Mouse (Mus musculus): ENCODE results near the gene Fes. TPM values are rescaled to one million over a fixed set of nuclear protein-coding genes. Genes with fewer than 3 reads are reported as not detected.

The Fes gene
- polyA plus RNA-seq, 1 experiment, result 0.82 TPM

DNA sequence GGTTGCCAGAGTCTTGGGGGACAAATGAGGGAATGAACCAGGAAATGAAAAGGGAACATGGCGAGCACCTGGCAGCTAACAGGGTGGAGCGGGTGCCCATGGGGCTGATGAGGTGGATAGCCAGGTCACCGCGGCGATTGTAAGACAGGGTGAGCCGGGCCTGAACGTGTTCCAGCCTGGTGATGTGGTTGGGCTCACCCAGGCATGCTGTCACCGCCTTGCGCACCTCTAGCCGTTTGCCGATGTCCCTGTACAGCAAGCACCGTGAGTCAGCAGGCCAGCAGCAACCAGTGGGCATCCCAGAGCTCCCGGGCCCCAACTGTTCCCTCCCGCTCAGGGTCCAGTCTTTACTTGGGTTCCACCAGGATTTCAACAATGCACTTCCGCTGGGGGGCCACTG, 4.4 kb upstream of the Fes start:
- Histone ChIP-seq H3K36me3 (ENCODE audit: control insufficient read depth, insufficient read depth) (peaks cover 53% of the 10 kb centered on the region), H3K79me2 (ENCODE audit: control insufficient read depth, insufficient read depth) (peaks cover 5% of the 10 kb centered on the region), H3K4me3 (ENCODE audit: insufficient read depth, poor library complexity, severe bottlenecking) (no peak overlapping the region), H3ac (ENCODE audit: control insufficient read depth, insufficient read length, low read depth) (no peak overlapping the region), H3K79me3 (ENCODE audit: low read depth) (no peaks in the 10 kb centered on the region), H3K27me3 (ENCODE audit: control insufficient read depth, insufficient read depth, insufficient read length) (no peaks in the 10 kb centered on the region)
- TF ChIP-seq MYOG (IDR thresholded peaks at IDR 0.05; ENCODE audit: control insufficient read depth, extremely low read depth, insufficient read length), result no peak
- TF ChIP-seq MAX (IDR thresholded peaks at IDR 0.05), result no peak
- no peak for TF ChIP-seq CTCF (IDR thresholded peaks at IDR 0.05; ENCODE audit: control insufficient read depth, insufficient read depth, insufficient read length)
- TF ChIP-seq FOSL1 (IDR thresholded peaks at IDR 0.05; ENCODE audit: insufficient read depth, low read length, poor library complexity, severe bottlenecking), result no peak
- TF ChIP-seq USF1 (IDR thresholded peaks at IDR 0.05; ENCODE audit: low read depth), result no peak
- TF ChIP-seq MYOD1 (IDR thresholded peaks at IDR 0.05; ENCODE audit: control insufficient read depth, insufficient read length, low read depth), result no peak
- no peak for TF ChIP-seq CEBPB (IDR thresholded peaks at IDR 0.05; ENCODE audit: low read depth)

DNA sequence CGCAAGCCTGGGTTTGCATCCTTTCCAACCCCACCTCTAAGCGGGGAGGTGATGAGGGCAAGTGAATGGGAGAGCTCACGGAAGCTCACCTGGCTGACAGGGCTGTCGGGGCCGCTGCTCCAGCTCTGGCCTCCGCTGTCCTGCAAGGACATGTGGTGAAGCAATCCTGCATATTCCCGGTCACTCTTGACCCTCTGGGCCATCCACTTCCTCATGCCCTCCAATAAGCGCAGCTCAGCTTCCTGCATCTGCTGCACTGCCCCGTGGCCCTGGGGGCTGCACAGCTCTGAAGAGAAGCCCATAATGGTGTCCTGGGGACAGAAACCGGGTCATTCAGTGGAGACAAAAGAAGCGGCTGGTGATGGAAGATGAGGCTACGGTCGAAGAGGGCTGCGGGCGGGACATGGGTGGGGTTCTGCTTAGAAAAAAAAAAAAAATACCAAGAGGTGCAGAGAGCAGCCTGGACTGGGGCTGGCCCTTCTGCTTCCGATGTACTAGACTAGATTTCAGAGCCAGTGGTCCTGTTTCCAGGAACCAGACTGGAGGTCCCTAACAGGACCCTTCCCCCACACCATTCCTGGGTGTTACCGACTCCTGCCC, 613 bp downstream of the Fes start:
- no peak for TF ChIP-seq MYOG (IDR thresholded peaks at IDR 0.05; ENCODE audit: control insufficient read depth, extremely low read depth, insufficient read length)
- no peak for TF ChIP-seq MAX (IDR thresholded peaks at IDR 0.05)
- TF ChIP-seq USF1 (IDR thresholded peaks at IDR 0.05; ENCODE audit: low read depth), result no peak
- no peak for TF ChIP-seq CTCF (IDR thresholded peaks at IDR 0.05; ENCODE audit: control insufficient read depth, insufficient read depth, insufficient read length)
- no peak for TF ChIP-seq CEBPB (IDR thresholded peaks at IDR 0.05; ENCODE audit: low read depth)
- no peak for TF ChIP-seq MYOD1 (IDR thresholded peaks at IDR 0.05; ENCODE audit: control insufficient read depth, insufficient read length, low read depth)
- no peak for TF ChIP-seq FOSL1 (IDR thresholded peaks at IDR 0.05; ENCODE audit: insufficient read depth, low read length, poor library complexity, severe bottlenecking)
- H3K27me3 ChIP-seq (ENCODE audit: control insufficient read depth, insufficient read depth, insufficient read length), result no peaks in the 10 kb centered on the region
- no peaks in the 10 kb centered on the region for H3K79me2 ChIP-seq (ENCODE audit: control insufficient read depth, insufficient read depth)
- H3ac ChIP-seq (ENCODE audit: control insufficient read depth, insufficient read length, low read depth), result no peak overlapping the region
- peaks cover 13% of the 10 kb centered on the region for H3K36me3 ChIP-seq (ENCODE audit: control insufficient read depth, insufficient read depth)
- H3K4me3 ChIP-seq (ENCODE audit: insufficient read depth, poor library complexity, severe bottlenecking), result no peak overlapping the region
- H3K79me3 ChIP-seq (ENCODE audit: low read depth), result no peaks in the 10 kb centered on the region

DNA sequence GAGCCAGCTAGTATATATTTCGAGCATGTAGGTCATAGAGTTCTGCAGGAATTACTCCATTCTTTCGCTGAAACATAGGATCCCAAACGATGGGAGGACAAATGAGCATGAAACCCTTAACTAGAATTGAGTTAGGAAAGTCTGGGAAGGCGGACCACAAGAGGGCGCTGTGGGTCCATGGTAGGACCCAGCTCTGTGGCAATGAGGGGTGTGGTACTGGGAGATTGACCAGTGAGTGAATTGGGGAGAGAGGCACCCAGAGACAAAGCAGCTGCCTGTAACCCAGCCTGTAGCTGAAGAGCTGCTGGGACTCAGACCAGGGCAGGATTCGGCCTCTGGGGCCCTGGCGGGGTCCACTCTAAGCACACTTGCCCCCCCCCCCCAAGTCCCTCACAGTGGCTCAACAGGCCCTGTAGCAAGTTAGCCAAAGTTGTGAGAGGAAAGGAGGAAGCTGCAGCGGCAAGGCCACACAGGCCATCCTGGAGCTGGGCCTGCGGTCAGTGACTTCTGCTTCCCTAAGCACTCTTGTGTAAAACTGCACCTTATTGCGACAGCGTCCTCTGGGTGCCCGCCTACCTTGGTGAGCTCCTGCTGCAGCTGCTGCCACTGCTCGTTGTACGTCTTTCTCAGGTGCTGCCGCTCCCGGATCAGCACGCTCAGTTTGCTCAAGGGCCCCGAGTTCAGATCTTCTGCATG, 1.4 kb downstream of the Fes start:
- H3K79me2 ChIP-seq (ENCODE audit: control insufficient read depth, insufficient read depth), result no peaks in the 10 kb centered on the region
- TF ChIP-seq FOSL1 (IDR thresholded peaks at IDR 0.05; ENCODE audit: insufficient read depth, low read length, poor library complexity, severe bottlenecking), result no peak
- peak; percentile 34 for TF ChIP-seq CEBPB (IDR thresholded peaks at IDR 0.05; ENCODE audit: low read depth)
- TF ChIP-seq CTCF (IDR thresholded peaks at IDR 0.05; ENCODE audit: control insufficient read depth, insufficient read depth, insufficient read length), result peak; percentile 75
- no peak overlapping the region for H3K4me3 ChIP-seq (ENCODE audit: insufficient read depth, poor library complexity, severe bottlenecking)
- peaks cover 6% of the 10 kb centered on the region for H3K36me3 ChIP-seq (ENCODE audit: control insufficient read depth, insufficient read depth)
- no peaks in the 10 kb centered on the region for H3K27me3 ChIP-seq (ENCODE audit: control insufficient read depth, insufficient read depth, insufficient read length)
- H3ac ChIP-seq (ENCODE audit: control insufficient read depth, insufficient read length, low read depth), result no peak overlapping the region
- no peaks in the 10 kb centered on the region for H3K79me3 ChIP-seq (ENCODE audit: low read depth)

DNA sequence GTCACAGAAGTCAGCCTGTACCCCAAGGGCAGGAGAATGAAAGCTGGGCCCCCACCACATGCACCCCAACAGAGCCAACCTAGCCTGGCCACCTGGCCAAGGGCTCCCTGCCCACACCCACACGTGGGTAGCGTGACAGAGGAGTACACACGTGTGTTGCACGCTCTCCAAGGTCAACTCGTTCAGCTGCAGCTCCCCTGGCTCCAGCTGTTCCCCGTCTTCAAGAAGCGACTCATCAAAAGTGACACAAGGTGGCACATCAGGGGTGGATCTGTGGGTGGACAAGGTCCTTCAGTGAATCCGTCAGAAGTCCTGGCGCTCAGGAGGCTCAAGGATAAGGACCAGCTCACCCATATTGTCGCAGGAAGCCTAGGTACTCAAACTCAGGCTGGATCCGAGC, 4.8 kb downstream of the Fes start:
- TF ChIP-seq MYOD1 (IDR thresholded peaks at IDR 0.05; ENCODE audit: control insufficient read depth, insufficient read length, low read depth) (peak; percentile 53), USF1 (IDR thresholded peaks at IDR 0.05; ENCODE audit: low read depth) (no peak), CEBPB (IDR thresholded peaks at IDR 0.05; ENCODE audit: low read depth) (no peak), FOSL1 (IDR thresholded peaks at IDR 0.05; ENCODE audit: insufficient read depth, low read length, poor library complexity, severe bottlenecking) (no peak), CTCF (IDR thresholded peaks at IDR 0.05; ENCODE audit: control insufficient read depth, insufficient read depth, insufficient read length) (no peak)
- no peak overlapping the region for H3ac ChIP-seq (ENCODE audit: control insufficient read depth, insufficient read length, low read depth)
- peaks cover 4% of the 10 kb centered on the region for H3K36me3 ChIP-seq (ENCODE audit: control insufficient read depth, insufficient read depth)
- no peaks in the 10 kb centered on the region for H3K79me2 ChIP-seq (ENCODE audit: control insufficient read depth, insufficient read depth)
- H3K79me3 ChIP-seq (ENCODE audit: low read depth), result no peaks in the 10 kb centered on the region
- no peaks in the 10 kb centered on the region for H3K27me3 ChIP-seq (ENCODE audit: control insufficient read depth, insufficient read depth, insufficient read length)
- no peak overlapping the region for H3K4me3 ChIP-seq (ENCODE audit: insufficient read depth, poor library complexity, severe bottlenecking)

DNA sequence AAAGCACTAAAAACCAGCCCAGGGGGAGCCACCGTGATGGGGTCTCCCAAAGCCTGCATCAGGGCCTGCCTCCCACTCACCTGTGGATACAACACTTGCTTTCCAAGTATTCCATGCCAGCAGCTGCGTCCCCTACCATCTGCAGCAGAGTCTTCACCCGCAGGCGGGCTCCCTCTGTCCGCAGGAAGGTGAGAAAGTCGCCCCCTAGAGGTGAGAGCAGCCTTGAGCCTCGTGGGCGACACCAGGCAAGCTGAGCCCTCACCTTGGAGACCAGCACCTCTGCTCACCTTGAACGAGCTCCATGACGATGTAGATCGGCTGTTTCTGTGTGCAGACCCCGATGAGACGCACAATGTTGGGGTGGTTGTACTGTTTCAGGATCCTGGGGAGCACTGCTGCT, 8.2 kb downstream of the Fes start:
- no peaks in the 10 kb centered on the region for H3K79me2 ChIP-seq (ENCODE audit: control insufficient read depth, insufficient read depth)
- H3K27me3 ChIP-seq (ENCODE audit: control insufficient read depth, insufficient read depth, insufficient read length), result no peaks in the 10 kb centered on the region
- H3K4me3 ChIP-seq (ENCODE audit: insufficient read depth, poor library complexity, severe bottlenecking), result no peak overlapping the region
- H3K79me3 ChIP-seq (ENCODE audit: low read depth), result no peaks in the 10 kb centered on the region
- H3ac ChIP-seq (ENCODE audit: control insufficient read depth, insufficient read length, low read depth), result no peak overlapping the region
- peak; percentile 43 for TF ChIP-seq CTCF (IDR thresholded peaks at IDR 0.05; ENCODE audit: control insufficient read depth, insufficient read depth, insufficient read length)
- no peak for TF ChIP-seq CEBPB (IDR thresholded peaks at IDR 0.05; ENCODE audit: low read depth)
- peaks cover 4% of the 10 kb centered on the region for H3K36me3 ChIP-seq (ENCODE audit: control insufficient read depth, insufficient read depth)

DNA sequence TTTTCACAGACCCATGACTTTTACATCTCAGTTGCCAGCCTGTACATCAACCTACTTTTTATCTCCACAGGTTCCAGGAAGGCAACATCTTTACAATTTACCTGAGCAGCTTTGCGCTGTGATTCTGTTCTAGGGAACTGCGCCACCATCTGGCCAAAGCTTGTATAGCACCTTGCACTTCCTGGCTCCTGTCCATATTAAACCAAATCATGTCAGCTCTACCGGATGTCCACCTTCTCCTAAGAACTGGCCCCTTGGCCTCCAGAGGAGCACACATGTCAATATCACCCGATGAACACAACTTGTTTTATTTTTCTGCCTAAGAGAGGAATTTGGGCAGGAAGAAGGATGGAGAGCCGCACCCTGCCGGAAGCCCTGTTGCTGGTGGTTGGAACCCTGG, 10.3 kb downstream of the Fes start:
- no peaks in the 10 kb centered on the region for H3K27me3 ChIP-seq (ENCODE audit: control insufficient read depth, insufficient read depth, insufficient read length)

More for the DNA sequence above, 10.3 kb downstream of the Fes start:
- Histone ChIP-seq H3K4me3 (ENCODE audit: insufficient read depth, poor library complexity, severe bottlenecking) (no peak overlapping the region), H3ac (ENCODE audit: control insufficient read depth, insufficient read length, low read depth) (no peak overlapping the region), H3K79me3 (ENCODE audit: low read depth) (no peaks in the 10 kb centered on the region), H3K36me3 (ENCODE audit: control insufficient read depth, insufficient read depth) (peaks cover 4% of the 10 kb centered on the region), H3K79me2 (ENCODE audit: control insufficient read depth, insufficient read depth) (no peaks in the 10 kb centered on the region)
- no peak for TF ChIP-seq CEBPB (IDR thresholded peaks at IDR 0.05; ENCODE audit: low read depth)
- TF ChIP-seq CTCF (IDR thresholded peaks at IDR 0.05; ENCODE audit: control insufficient read depth, insufficient read depth, insufficient read length), result peak; percentile 63
